Mouse (Mus musculus) neural tube, embryonic 13.5 days (tissue): ENCODE data around the gene Ptafr. TPM values are rescaled to one million over a fixed set of nuclear protein-coding genes. Genes with fewer than 3 reads are reported as not detected.

ENCODE experiments used
- ATAC-seq: fragments of 200-750 bp; cut with Nextera tagmentation; 2 replicates; pipeline ENCODE4 v1.8.0; 2017; ENCODE audit warnings: low read depth, mild to moderate bottlenecking, moderate TSS enrichment, moderate library complexity
- H3K27ac ChIP-seq: fragments of 300-500 bp; sonication (generic); replicated peaks from 2 replicates; pipeline ENCODE4 v1.5.1; 2015; ENCODE audit warnings: moderate library complexity, mild to moderate bottlenecking, inconsistent platforms
- H3K27me3 ChIP-seq: fragments of 300-500 bp; sonication (generic); 2 replicates; pipeline ENCODE4 v1.6.1; 2015; ENCODE audit warnings: mild to moderate bottlenecking, inconsistent platforms
- H3K36me3 ChIP-seq: fragments of 300-500 bp; sonication (generic); 2 replicates; pipeline ENCODE4 v1.6.1; 2015; ENCODE audit warnings: mild to moderate bottlenecking, inconsistent platforms
- H3K4me1 ChIP-seq: fragments of 300-500 bp; sonication (generic); replicated peaks from 2 replicates; pipeline ENCODE4 v1.6.1; 2015; ENCODE audit warnings: inconsistent platforms
- H3K4me2 ChIP-seq: fragments of 300-500 bp; sonication (generic); 2 replicates; pipeline ENCODE4 v1.6.1; 2015; ENCODE audit warnings: inconsistent platforms, mild to moderate bottlenecking, moderate library complexity
- H3K4me3 ChIP-seq: fragments of 300-500 bp; sonication (generic); 2 replicates; pipeline ENCODE4 v1.5.1; 2015; ENCODE audit warnings: mild to moderate bottlenecking, inconsistent platforms
- H3K9ac ChIP-seq: fragments of 300-500 bp; sonication (generic); 2 replicates; pipeline ENCODE4 v1.6.1; 2015; ENCODE audit warnings: moderate library complexity, mild to moderate bottlenecking, inconsistent platforms
- H3K9me3 ChIP-seq: fragments of 300-500 bp; sonication (generic); 2 replicates; pipeline ENCODE4 v1.6.1; 2016; ENCODE audit warnings: inconsistent platforms
- WGBS: fragments of 180-500 bp; shearing (Covaris S2); methylation state at CpG from one replicate; pipeline ENCODE4 v1.1.7; 2015; 5-methylcytosine and 5-hydroxymethylcytosine counted together
- polyA plus RNA-seq: library from polyadenylated mRNA; unstranded; fragments of >200 nt; fragmentation: Nextera tagmentation; extraction: Ambion mirVana; gene quantifications from 2 replicates; pipeline ENCODE4 v1.2.1, GENCODE M21; 2015

Ptafr gene
- polyA plus RNA-seq = 0.80 TPM in 2 replicates

- Histone ChIP-seq H3K4me3 (no peak within 1 kb of the TSS), H3K27ac (no peak within 1 kb of the TSS), H3K9ac (no peak within 1 kb of the TSS), H3K27me3 (no peaks in the 10 kb centered on the region), H3K4me1 (no peaks in the 10 kb centered on the region), H3K36me3 (no peaks in the 10 kb centered on the region), H3K4me2 (no peak within 1 kb of the TSS), H3K9me3 (no peaks in the 10 kb centered on the region)
- WGBS = 35% methylated on average over 4 of the region's 4 CpGs
- ATAC-seq = no peak
Observed at GRCm38 (mm10) chr4:132563965-132564364, at the start of gene Ptafr. Ptafr (plus strand) TSS chr4:132564067.

GRCm38 (mm10) chr4:132514555-132515135 lies 49.2 kb upstream of the Ptafr start:
- Histone ChIP-seq H3K36me3 (no peaks in the 10 kb centered on the region), H3K9me3 (no peaks in the 10 kb centered on the region), H3K4me3 (peak overlapping the region; percentile 42), H3K27ac (peak overlapping the region; percentile 71), H3K9ac (peak overlapping the region; percentile 59), H3K27me3 (peaks cover 14% of the 10 kb centered on the region), H3K4me1 (peaks cover 16% of the 10 kb centered on the region), H3K4me2 (peak overlapping the region; percentile 91)
- peak; percentile 4; the same call in 1 of the 2 replicates for ATAC-seq
- whole genome bisulfite sequencing = 2% methylated on average over 21 of the region's 21 CpGs

- 21% methylated on average over 22 of the region's 22 CpGs for WGBS
- peak overlapping the region; percentile 91 for H3K4me2 ChIP-seq
- peak overlapping the region; percentile 54 for H3K9ac ChIP-seq
- no peaks in the 10 kb centered on the region for H3K9me3 ChIP-seq
- H3K27ac ChIP-seq = peak overlapping the region; percentile 71
- peaks cover 16% of the 10 kb centered on the region for H3K4me1 ChIP-seq
- peak; percentile 92 for ATAC-seq
- no peaks in the 10 kb centered on the region for H3K36me3 ChIP-seq
- H3K27me3 ChIP-seq = peaks cover 14% of the 10 kb centered on the region
- H3K4me3 ChIP-seq = peak overlapping the region; percentile 42
Observed at GRCm38 (mm10) chr4:132515369-132516155, 48.3 kb upstream of the Ptafr start.

GRCm38 (mm10) chr4:132518066-132518465 lies 45.8 kb upstream of the Ptafr start:
- no peaks in the 10 kb centered on the region for H3K36me3 ChIP-seq
- no peak overlapping the region for H3K9ac ChIP-seq
- H3K4me2 ChIP-seq = no peak overlapping the region
- H3K4me3 ChIP-seq = no peak overlapping the region
- ATAC-seq = no peak
- peaks cover 8% of the 10 kb centered on the region for H3K27me3 ChIP-seq
- WGBS = 58% methylated on average over 8 of the region's 8 CpGs
- peaks cover 16% of the 10 kb centered on the region for H3K4me1 ChIP-seq
- H3K9me3 ChIP-seq = no peaks in the 10 kb centered on the region
- H3K27ac ChIP-seq = no peak overlapping the region

- Histone ChIP-seq H3K4me1 (peaks cover 15% of the 10 kb centered on the region), H3K27ac (no peak overlapping the region), H3K4me2 (no peak overlapping the region), H3K4me3 (no peak overlapping the region), H3K9ac (no peak overlapping the region), H3K27me3 (no peaks in the 10 kb centered on the region), H3K9me3 (no peaks in the 10 kb centered on the region), H3K36me3 (no peaks in the 10 kb centered on the region)
- WGBS = 91% methylated on average over 3 of the region's 3 CpGs
- no peak for ATAC-seq
Observed at GRCm38 (mm10) chr4:132519188-132519587, 44.7 kb upstream of the Ptafr start.

GRCm38 (mm10) chr4:132524321-132524741 lies 39.5 kb upstream of the Ptafr start:
- WGBS = 19% methylated on average over 11 of the region's 11 CpGs

GRCm38 (mm10) chr4:132524808-132525207 lies 39.1 kb upstream of the Ptafr start:
- H3K4me3 ChIP-seq = no peak overlapping the region
- WGBS = 50% methylated on average over 6 of the region's 6 CpGs
- H3K4me2 ChIP-seq = no peak overlapping the region
- no peaks in the 10 kb centered on the region for H3K4me1 ChIP-seq
- ATAC-seq = no peak
- no peak overlapping the region for H3K9ac ChIP-seq
- no peaks in the 10 kb centered on the region for H3K9me3 ChIP-seq
- H3K36me3 ChIP-seq = peaks cover 6% of the 10 kb centered on the region
- H3K27ac ChIP-seq = no peak overlapping the region
- no peaks in the 10 kb centered on the region for H3K27me3 ChIP-seq

More at GRCm38 (mm10) chr4:132524321-132524741, 39.5 kb upstream of the Ptafr start:
- no peaks in the 10 kb centered on the region for H3K9me3 ChIP-seq
- no peak overlapping the region for H3K27ac ChIP-seq
- H3K9ac ChIP-seq = no peak overlapping the region
- no peak overlapping the region for H3K4me2 ChIP-seq
- ATAC-seq = no peak
- 0 out of 2 replicates have a peak, but pooled peaks cover under 1% of the 10 kb centered on the region for H3K36me3 ChIP-seq
- H3K4me3 ChIP-seq = no peak overlapping the region
- no peaks in the 10 kb centered on the region for H3K4me1 ChIP-seq
- no peaks in the 10 kb centered on the region for H3K27me3 ChIP-seq

- ATAC-seq = no peak
- H3K4me3 ChIP-seq = no peak overlapping the region
- H3K4me2 ChIP-seq = no peak overlapping the region
- peaks cover 7% of the 10 kb centered on the region for H3K4me1 ChIP-seq
- H3K36me3 ChIP-seq = peaks cover 23% of the 10 kb centered on the region
- H3K9me3 ChIP-seq = no peaks in the 10 kb centered on the region
- no peak overlapping the region for H3K27ac ChIP-seq
- WGBS = 55% methylated on average over 2 of the region's 2 CpGs
- no peak overlapping the region for H3K9ac ChIP-seq
- no peaks in the 10 kb centered on the region for H3K27me3 ChIP-seq
Observed at GRCm38 (mm10) chr4:132526678-132527077, 37.2 kb upstream of the Ptafr start.

GRCm38 (mm10) chr4:132527917-132528522 lies 35.8 kb upstream of the Ptafr start:
- Histone ChIP-seq H3K9ac (no peak overlapping the region), H3K4me3 (no peak overlapping the region), H3K27ac (no peak overlapping the region), H3K4me1 (peaks cover 18% of the 10 kb centered on the region), H3K4me2 (no peak overlapping the region), H3K27me3 (no peaks in the 10 kb centered on the region), H3K9me3 (no peaks in the 10 kb centered on the region), H3K36me3 (peaks cover 23% of the 10 kb centered on the region)
- ATAC-seq = no peak
- WGBS = 91% methylated on average over 8 of the region's 8 CpGs

GRCm38 (mm10) chr4:132529344-132529743 lies 34.5 kb upstream of the Ptafr start:
- Histone ChIP-seq H3K4me1 (peaks cover 24% of the 10 kb centered on the region), H3K27me3 (no peaks in the 10 kb centered on the region), H3K9me3 (no peaks in the 10 kb centered on the region), H3K4me3 (no peak overlapping the region), H3K9ac (no peak overlapping the region), H3K36me3 (peaks cover 23% of the 10 kb centered on the region), H3K4me2 (no peak overlapping the region), H3K27ac (no peak overlapping the region)
- WGBS = 85% methylated on average over 4 of the region's 4 CpGs
- ATAC-seq = no peak

- Histone ChIP-seq H3K9ac (no peak overlapping the region), H3K9me3 (no peaks in the 10 kb centered on the region), H3K27ac (no peak overlapping the region), H3K36me3 (peaks cover 23% of the 10 kb centered on the region), H3K27me3 (no peaks in the 10 kb centered on the region), H3K4me1 (peaks cover 24% of the 10 kb centered on the region), H3K4me2 (no peak overlapping the region), H3K4me3 (no peak overlapping the region)
- 94% methylated on average over 20 of the region's 20 CpGs for WGBS
- no peak for ATAC-seq
Observed at GRCm38 (mm10) chr4:132530033-132530804, 33.6 kb upstream of the Ptafr start.
